In the genomic region with DNA sequence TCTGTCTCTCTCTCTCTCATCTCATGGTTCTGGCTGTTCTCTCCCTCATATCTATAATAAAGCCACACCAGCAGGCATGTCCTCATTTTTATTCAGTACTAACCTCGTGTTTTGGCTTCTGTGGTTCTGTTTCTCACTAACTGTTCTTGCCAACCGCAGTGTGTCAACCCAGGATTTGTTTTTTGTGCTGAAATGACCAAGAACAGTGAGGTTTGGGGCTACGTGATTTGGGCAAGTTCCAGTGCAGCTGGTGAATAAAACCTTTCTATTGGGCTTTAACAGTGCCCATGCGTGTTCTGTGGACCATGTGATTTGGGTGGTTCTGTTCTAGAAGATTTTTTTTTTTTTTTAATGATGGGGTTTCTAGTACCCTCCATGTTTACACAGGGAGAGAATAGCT, we compare ENCODE assay signal across 13 mouse cellular contexts.
A peak's percentile ranks its signal among the peaks of the same experiment; 100 is the strongest.
DNase-seq lines count a peak whose midpoint lies in the region; ATAC-seq lines count a peak whose summit lies in the region.
"Had no signal": no experiment of that assay in that cellular context is flagged by ENCODE, and none has a peak within 500 bp of the region (broad histone marks: within the 10 kb centered on the region; RNA-seq: fewer than 3 reads in every experiment).

No protein-coding gene starts in this region.

- intact Hi-C loops in left cerebral cortex, postnatal 10 days (cut with DNase I) = no loop called here

- no peak for DNase-seq in neural tube, embryonic 10.5 days (ENCODE audit: extremely low spot score, low spot score)
- peak; percentile 33 to 60 for DNase-seq in frontal cortex, postnatal 10 days (ENCODE audit: low spot score in 2 of 2)
- peak; percentile 39 to 56 for DNase-seq in left cerebral cortex, postnatal 10 days (ENCODE audit: extremely low spot score in 1 of 2, low spot score in 2 of 2)
- DNase-seq in spleen, postnatal 36 days (ENCODE audit: low spot score in 2 of 2) = no peak
- DNase-seq in thymus, postnatal 14 days = no peak
- DNase-seq: gastrocnemius, adult 2 months; kidney, adult 9 months had no signal

- 67% methylated on average over 4 of the region's 4 CpGs for WGBS in neural tube, embryonic 13.5 days

- no peak overlapping the region for H3K9ac ChIP-seq in neural tube, embryonic 13.5 days
- H3K9ac ChIP-seq: heart, embryonic 15.5 days; limb, embryonic 12.5 days had no signal

- H3K27ac ChIP-seq in neural tube, embryonic 13.5 days (replicated peaks) = 0 out of 2 replicates have a peak overlapping the region, but pooled peaks have one; percentile 43
- H3K27ac ChIP-seq: embryonic facial prominence, embryonic 10.5 days; gastrocnemius, adult 2 months; heart, embryonic 15.5 days; limb, embryonic 12.5 days had no signal

- no peaks in the 10 kb centered on the region for H3K27me3 ChIP-seq in neural tube, embryonic 13.5 days
- H3K27me3 ChIP-seq: heart, embryonic 15.5 days; limb, embryonic 12.5 days had no signal

- H3K4me2 ChIP-seq in neural tube, embryonic 13.5 days = no peak overlapping the region
- H3K4me2 ChIP-seq: heart, embryonic 15.5 days; limb, embryonic 12.5 days had no signal

- no peaks in the 10 kb centered on the region for H3K9me3 ChIP-seq in neural tube, embryonic 13.5 days
- H3K9me3 ChIP-seq: heart, embryonic 15.5 days had no signal

- H3K36me3 ChIP-seq in neural tube, embryonic 13.5 days = no peaks in the 10 kb centered on the region
- H3K36me3 ChIP-seq: embryonic facial prominence, embryonic 10.5 days; heart, embryonic 15.5 days; limb, embryonic 12.5 days had no signal

- H3K4me3 ChIP-seq in neural tube, embryonic 13.5 days = no peak overlapping the region
- H3K4me3 ChIP-seq: embryonic facial prominence, embryonic 10.5 days; gastrocnemius, adult 2 months; heart, embryonic 15.5 days; limb, embryonic 12.5 days had no signal

- H3K4me1 ChIP-seq in neural tube, embryonic 13.5 days (replicated peaks) = peaks cover 22% of the 10 kb centered on the region
- H3K4me1 ChIP-seq: embryonic facial prominence, embryonic 10.5 days; limb, embryonic 12.5 days had no signal

- peak; percentile 40; the same call in 1 of the 2 replicates for ATAC-seq in neural tube, embryonic 13.5 days (ENCODE audit: low read depth)
- ATAC-seq in cerebellum, adult (ENCODE audit: insufficient number of reproducible peaks, low FRiP score, low TSS enrichment) = no peak
- ATAC-seq: activated CD4-positive, CD25-positive, alpha-beta regulatory T cell, adult 4 months had no signal

Comparison
In these comparisons a context has a peak if more than half of its experiments do, and no peak if none do; other contexts are left out.
1. DNase-seq: peak in frontal cortex, postnatal 10 days (2 of 2) and left cerebral cortex, postnatal 10 days (2 of 2); none in neural tube, embryonic 10.5 days (single experiment), spleen, postnatal 36 days (0 of 2) and thymus, postnatal 14 days (single experiment).